Mouse (Mus musculus) gastrocnemius, adult 2 months (tissue): ENCODE measurements around the gene Tmtc4. TPM values are rescaled to one million over a fixed set of nuclear protein-coding genes. Genes with fewer than 3 reads are reported as not detected.
A peak's percentile ranks its signal among the peaks of the same experiment; 100 is the strongest.

Experiments
- DNase-seq: peaks from one replicate; pipeline ENCODE4 v3.0.0; 2022
- H3K27ac ChIP-seq: fragments of 200-600 bp; 2 replicates; pipeline ENCODE4 v1.8.1; 2022; ENCODE audit warnings: mild to moderate bottlenecking
- H3K4me3 ChIP-seq: fragments of 200-600 bp; 2 replicates; pipeline ENCODE4 v1.8.1; 2022; ENCODE audit warnings: mild to moderate bottlenecking, moderate library complexity
- CTCF ChIP-seq: fragments of 200-600 bp; IDR thresholded peaks from 2 replicates; pipeline ENCODE4 v1.8.1; 2022; ENCODE audit warnings: antibody characterized with exemption, mild to moderate bottlenecking, moderate library complexity
- intact Hi-C: fragments of 180-260 bp; cut with DNase I; formaldehyde crosslinking; loops from one replicate; pipeline ENCODE4 v1.15.1; 2025
- long read RNA-seq, 2 experiments: library from polyadenylated mRNA; stranded (forward); transcript quantifications; one replicate each; pipeline ENCODE4 v2.0.0; 2021
- total RNA-seq, 2 experiments: library from RNA; stranded (reverse); gene quantifications; 2 replicates each; pipeline ENCODE4 v1.2.3; 2021

Gene Tmtc4
- 1 to 10 TPM; 1.5 to 5.7 TPM for total RNA-seq
- long read RNA-seq, experiment 1, transcript Tmtc4-201 (18 exons, 3,416 nt): major isoform, 6 of 8 reads
- long read RNA-seq, experiment 1, partial matches to known transcripts: 0 of 8 reads
- long read RNA-seq, experiment 1, other reads (novel, unspliced or antisense): 2 of 8 reads
- long read RNA-seq, experiment 2, transcript Tmtc4-201 (18 exons, 3,416 nt): major isoform, 6 of 8 reads
- long read RNA-seq, experiment 2, partial matches to known transcripts: 0 of 8 reads
- long read RNA-seq, experiment 2, other reads (novel, unspliced or antisense): 2 of 8 reads

DNA sequence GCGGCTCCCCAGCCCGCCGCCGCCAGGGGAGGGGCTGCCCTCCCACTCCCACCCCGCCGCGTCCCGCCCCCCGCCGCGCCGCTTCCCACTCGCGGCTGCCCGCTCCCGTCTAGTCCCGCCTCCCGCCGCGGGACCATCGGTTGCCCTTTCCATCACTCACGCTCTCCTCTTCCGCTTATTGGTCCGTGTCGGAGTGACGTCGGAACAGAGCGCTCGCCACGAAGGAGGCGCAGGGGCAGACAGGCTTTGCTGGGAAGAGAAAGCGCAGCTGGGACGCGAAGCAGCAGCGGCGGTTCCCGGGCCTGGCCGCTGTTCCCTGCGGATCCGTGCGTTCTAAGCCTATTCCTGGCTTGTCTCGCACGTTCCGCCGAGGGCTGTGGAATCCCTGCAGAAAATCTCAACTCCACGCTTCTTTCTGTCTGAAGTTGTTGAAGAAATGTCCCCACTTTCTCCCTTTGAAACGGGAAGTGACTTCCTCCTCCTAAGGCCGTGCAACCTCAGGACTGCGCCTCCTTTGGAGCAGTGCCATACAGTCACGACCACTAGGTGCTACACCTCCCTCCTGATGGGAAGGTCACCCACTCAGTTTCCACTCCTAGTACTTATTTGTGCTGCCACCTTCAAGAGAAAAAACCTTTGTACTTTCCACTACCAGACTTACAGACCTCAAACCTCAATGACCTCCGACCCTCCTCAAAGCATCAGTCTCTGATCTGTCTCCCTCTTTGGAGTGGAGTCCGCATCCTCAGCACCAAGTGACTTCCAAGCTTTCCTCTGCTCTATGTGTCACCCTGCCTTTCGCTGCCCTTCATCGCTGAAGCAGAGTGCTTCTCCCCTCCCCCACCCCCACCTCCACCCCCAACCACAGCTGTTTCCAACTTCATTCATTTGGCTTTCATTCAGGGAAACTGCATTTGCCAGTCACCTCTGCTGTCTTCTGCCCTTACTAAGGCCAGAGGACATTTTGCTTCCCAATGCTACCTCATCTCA is at the start of gene Tmtc4:
Gene Tmtc4 (minus strand): TSS at position 810 of the 990 bp plus-strand sequence.
- no peak for TF ChIP-seq CTCF
- intact Hi-C loops: no loop called here
- DNase-seq: peak; percentile 97
- Histone ChIP-seq H3K4me3 (peak within 1 kb of the TSS; percentile 92), H3K27ac (peak within 1 kb of the TSS; percentile 93)

GRCm38 (mm10) chr14:123032435-123032834 is 48.6 kb upstream of the Tmtc4 start:
- TF ChIP-seq CTCF: no peak
- DNase-seq: no peak
- intact Hi-C loops: no loop called here
- no peak overlapping the region for H3K27ac ChIP-seq
- H3K4me3 ChIP-seq: no peak overlapping the region

- TF ChIP-seq CTCF: no peak
- DNase-seq: no peak
- Histone ChIP-seq H3K4me3 (no peak overlapping the region), H3K27ac (no peak overlapping the region)
- intact Hi-C loops: no loop called here
Measured at GRCm38 (mm10) chr14:123027876-123028275, 44.0 kb upstream of the Tmtc4 start.

GRCm38 (mm10) chr14:123022981-123023380 is 39.1 kb upstream of the Tmtc4 start:
- Histone ChIP-seq H3K27ac (no peak overlapping the region), H3K4me3 (no peak overlapping the region)
- no peak for DNase-seq
- intact Hi-C loops: no loop called here
- TF ChIP-seq CTCF: no peak

GRCm38 (mm10) chr14:123016310-123016709 is 32.5 kb upstream of the Tmtc4 start:
- Histone ChIP-seq H3K4me3 (no peak overlapping the region), H3K27ac (no peak overlapping the region)
- DNase-seq: no peak
- intact Hi-C loops: no loop called here
- TF ChIP-seq CTCF: no peak

GRCm38 (mm10) chr14:123015687-123016086 is 31.9 kb upstream of the Tmtc4 start:
- DNase-seq: no peak
- Histone ChIP-seq H3K4me3 (no peak overlapping the region), H3K27ac (no peak overlapping the region)
- no peak for TF ChIP-seq CTCF
- intact Hi-C loops: no loop called here

- H3K4me3 ChIP-seq: no peak overlapping the region
- no peak overlapping the region for H3K27ac ChIP-seq
- intact Hi-C loops: no loop called here
- TF ChIP-seq CTCF: no peak
- DNase-seq: no peak
Measured at GRCm38 (mm10) chr14:123009108-123010018, 25.5 kb upstream of the Tmtc4 start.

DNA sequence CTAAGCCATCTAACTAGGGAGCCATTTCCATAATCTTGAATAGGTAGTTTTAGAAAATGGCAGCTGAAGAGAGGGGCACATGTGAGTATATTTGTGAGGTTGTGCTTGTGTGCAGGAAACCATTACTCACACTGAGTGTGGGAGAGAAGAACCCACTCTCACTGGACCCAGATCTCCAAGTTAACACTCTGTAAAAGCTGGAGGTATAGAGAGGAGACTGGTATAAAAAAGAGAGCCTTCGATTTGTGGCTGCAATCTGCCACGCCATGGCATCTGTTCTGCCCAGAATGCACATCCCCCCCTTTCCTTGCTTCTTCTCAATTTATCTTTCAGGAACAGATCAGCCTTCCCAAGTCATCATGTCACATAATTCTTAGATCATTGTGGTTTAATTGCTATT is 24.8 kb upstream of the Tmtc4 start:
- DNase-seq: no peak
- intact Hi-C loops: no loop called here
- Histone ChIP-seq H3K27ac (no peak overlapping the region), H3K4me3 (no peak overlapping the region)
- TF ChIP-seq CTCF: no peak

GRCm38 (mm10) chr14:123003715-123004114 is 19.9 kb upstream of the Tmtc4 start:
- no peak for TF ChIP-seq CTCF
- intact Hi-C loops: no loop called here
- Histone ChIP-seq H3K4me3 (no peak overlapping the region), H3K27ac (no peak overlapping the region)
- DNase-seq: no peak

DNA sequence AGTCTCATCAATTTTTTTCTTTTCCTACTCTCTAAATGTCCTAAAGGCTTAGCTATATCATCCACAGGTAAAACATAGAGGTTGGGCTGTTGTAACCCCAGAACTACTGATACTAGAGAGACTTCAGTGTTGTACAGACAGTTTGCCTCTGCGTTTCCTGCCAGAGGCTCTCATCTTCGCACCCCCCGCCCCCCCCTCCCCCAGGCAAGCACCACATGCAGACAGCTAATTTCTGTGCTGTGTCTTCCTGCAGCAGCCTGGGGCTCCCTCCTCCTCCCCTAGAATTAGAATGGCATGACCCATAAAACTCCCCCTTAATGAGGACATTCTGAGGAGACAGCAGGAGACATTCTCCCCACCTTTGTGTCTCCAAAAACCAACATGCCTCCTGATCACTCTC is 17.6 kb upstream of the Tmtc4 start:
- no peak for DNase-seq
- intact Hi-C loops: no loop called here
- Histone ChIP-seq H3K4me3 (no peak overlapping the region), H3K27ac (no peak overlapping the region)
- TF ChIP-seq CTCF: no peak

- DNase-seq: no peak
- intact Hi-C loops: no loop called here
- Histone ChIP-seq H3K4me3 (no peak overlapping the region), H3K27ac (no peak overlapping the region)
- TF ChIP-seq CTCF: no peak
Measured at GRCm38 (mm10) chr14:122997465-122997864, 13.6 kb upstream of the Tmtc4 start.

DNA sequence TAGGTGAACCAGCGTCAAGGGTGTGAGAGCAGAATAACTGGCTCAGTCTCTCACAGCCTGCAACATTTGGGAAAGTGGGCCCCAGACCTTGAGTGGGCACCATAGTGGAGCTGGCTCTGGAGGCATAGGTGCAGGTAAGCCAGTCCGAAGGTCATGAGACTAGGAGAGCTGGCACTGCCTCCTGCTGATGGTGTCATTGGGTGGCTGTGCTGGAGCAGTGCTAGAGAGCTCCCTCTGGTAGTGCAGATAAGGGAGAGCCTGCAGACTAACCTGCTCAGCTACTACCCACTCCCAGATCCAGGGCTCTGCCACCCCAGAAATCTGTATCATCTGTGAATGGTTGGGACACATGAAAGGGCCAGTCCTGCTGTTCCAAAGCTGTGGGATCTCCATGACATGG is 10.1 kb upstream of the Tmtc4 start:
- intact Hi-C loops: no loop called here
- H3K27ac ChIP-seq: no peak overlapping the region
- H3K4me3 ChIP-seq: no peak overlapping the region
- no peak for DNase-seq
- TF ChIP-seq CTCF: no peak

DNA sequence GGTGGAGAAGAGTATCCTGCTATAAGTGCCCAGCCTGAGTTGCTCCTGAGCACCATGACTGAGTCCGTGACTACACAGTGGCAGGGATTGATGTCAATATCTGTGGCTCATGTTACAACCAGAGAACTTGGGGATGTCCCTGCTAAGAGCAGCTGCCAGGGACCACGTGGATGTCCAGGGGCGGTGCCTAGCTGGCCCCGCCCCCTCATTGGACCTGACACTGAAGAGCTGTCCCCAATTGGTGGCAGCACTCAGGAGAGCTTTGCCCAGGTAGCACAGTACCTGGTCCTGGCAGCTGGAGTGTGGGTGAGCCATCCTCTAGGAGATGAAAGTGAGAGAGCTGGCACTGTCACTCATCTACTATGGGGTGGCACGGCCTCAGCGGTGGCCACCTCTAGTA is 9.1 kb upstream of the Tmtc4 start:
- no peak for DNase-seq
- intact Hi-C loops: no loop called here
- H3K27ac ChIP-seq: no peak overlapping the region
- no peak overlapping the region for H3K4me3 ChIP-seq
- no peak for TF ChIP-seq CTCF
